Mouse (Mus musculus): ENCODE measurements around the gene Zfp646.

DNA sequence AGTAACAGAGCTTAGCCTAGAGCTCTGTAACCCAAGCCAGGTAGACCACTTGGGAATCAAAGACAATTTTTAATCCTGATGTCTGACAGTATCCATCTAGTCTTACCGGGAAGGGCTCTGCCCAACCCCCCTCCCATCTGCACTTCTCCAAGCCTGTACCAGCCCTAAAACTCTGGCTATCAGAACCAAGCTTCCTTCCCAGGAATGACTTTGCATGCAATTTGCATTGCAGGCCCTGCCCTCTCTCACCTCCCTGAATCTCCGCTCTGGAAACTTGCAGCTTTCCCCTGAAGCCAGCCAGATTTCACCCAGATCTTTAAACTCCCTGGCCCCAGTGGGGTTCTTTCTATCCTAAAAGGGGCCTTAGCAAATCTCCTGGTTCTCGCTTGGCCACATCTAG, 11.8 kb downstream of the Zfp646 start:
- no peak for TF ChIP-seq CTCF (IDR thresholded peaks at IDR 0.05; ENCODE audit: low read depth)
- TF ChIP-seq EP300 (IDR thresholded peaks at IDR 0.05; ENCODE audit: low read depth): no peak
